Mouse (Mus musculus): ENCODE results near the gene Slc39a9.

Gene Slc39a9

DNA sequence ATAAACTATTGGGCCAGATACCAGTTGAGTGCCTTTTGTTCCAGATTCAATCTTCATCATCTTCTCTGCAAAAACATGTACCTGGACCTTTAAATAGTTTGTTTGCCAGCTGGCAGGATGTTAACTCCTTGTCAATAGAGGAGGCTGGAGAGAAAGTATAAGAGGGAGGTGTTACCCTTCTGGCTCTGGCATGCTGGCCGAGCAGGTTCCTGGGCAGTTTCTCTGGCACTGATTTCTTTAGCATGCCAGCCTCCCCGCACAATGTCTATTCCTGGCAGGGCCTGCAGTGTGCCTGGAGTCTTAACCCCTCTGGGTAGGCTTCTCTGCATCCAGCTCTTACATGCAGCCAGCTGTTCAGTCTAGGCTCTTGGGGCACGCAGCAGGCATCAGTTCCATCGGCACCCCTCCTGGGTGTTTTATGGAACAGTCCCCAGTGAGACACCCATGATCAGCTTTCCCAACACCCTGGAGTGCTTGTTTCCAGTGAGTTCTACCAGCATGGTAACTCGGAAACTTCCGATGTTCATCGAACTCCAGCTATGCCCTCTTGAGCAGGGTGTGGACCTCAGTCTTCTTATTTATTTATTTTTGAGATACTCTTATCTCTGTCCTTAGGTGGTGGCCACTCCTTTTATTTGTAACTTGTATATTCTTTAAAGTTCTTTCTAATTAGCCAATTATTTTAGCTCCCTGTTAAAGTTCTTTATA, 10.4 kb downstream of the Slc39a9 start:
- DNase-seq (ENCODE audit: low read depth, low spot score): no peak

DNA sequence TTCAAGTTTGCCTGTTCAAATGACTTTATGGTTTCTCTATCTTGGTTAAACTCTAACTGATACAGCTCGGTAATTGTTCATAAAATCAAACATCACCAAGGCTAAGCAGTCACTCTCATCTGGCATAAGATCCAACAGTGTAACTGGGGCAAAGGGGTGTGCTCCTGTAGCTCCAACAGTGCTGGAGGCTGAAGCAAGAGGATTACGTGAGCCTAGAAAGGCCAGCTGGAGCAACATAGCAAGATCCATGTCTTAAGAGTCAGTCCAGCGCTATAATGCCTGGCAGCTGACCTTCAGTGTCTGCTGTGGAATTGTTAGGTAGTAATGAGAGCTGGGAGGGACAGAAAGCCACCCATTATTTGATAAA, 11.0 kb downstream of the Slc39a9 start:
- DNase-seq (ENCODE audit: low read depth, low spot score): no peak

DNA sequence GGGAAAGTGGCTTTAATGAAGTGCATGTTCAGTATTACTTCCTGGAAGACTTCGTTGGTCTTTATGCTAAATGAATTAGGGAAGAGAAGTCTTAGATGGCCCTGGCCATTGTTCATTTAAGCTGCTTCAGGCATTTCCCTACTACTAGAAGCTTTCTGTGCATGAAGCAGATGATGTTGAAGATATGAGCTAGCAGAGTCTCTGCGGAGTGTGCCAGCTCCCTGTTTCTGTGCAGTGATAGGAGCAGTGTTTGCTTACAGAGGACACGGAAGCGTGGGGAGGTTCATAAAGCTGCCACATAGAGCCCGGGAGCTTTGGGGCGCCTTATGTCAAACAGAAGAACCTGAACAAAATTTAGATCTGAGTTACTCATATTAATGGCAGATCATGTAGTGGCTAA, 15.0 kb downstream of the Slc39a9 start:
- no peak for DNase-seq (ENCODE audit: low read depth, low spot score)

DNA sequence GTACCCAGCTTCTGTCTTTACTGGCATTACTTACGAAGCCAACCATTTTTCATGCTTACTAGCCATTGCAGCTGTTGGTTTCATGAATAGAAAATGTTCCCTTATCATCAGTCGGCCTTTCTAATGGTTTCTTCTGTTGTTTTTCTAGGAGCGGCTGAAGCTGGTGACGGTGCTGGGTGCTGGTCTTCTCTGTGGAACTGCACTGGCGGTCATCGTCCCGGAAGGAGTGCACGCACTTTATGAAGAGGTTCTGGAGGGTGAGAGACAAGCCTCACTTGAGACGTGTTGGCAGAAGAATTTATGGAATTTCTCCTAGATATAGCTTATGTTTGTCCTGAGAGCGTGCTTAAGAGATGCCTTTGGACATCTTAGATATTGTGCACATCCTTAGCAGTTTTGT, 18.6 kb downstream of the Slc39a9 start:
- no peak for DNase-seq (ENCODE audit: low read depth, low spot score)

DNA sequence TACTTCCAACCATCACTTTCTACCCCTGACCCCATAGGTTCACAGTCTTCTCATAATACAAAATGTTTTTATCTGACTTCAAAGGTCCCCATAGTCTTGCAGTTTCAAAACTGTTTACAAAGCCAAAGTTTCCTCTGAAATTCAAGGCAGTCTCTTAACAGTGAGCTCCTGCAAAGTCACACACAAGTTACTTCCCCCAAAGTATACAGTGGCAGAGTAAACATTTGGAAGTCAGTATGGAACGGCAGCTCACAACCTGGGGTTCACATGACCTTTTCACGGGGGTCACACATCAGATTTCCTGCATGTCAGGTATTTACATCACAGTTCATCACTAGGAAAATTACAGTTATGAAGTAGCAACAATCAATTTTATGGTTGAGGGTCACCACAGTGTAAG, 20.3 kb downstream of the Slc39a9 start:
- no peak for DNase-seq (ENCODE audit: low read depth, low spot score)

DNA sequence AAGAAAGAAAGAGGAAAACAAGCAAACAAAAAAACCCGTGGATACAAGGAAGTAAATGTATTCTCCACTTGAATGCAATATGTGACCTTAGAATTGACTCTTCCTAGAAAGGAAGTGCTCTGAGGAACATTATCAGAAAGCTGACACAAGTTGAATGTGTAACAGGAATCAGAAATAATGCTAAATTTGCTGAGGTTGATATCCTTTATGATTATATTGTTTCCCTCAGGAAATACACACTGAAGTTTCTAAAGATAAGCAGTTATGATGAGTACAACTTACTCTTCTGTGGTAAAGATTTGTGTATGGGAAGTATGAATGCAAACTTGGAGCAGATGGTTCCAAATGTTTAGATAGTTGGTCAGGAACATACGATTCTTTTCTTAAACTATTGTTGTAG, 24.7 kb downstream of the Slc39a9 start:
- DNase-seq (ENCODE audit: low read depth, low spot score): no peak

DNA sequence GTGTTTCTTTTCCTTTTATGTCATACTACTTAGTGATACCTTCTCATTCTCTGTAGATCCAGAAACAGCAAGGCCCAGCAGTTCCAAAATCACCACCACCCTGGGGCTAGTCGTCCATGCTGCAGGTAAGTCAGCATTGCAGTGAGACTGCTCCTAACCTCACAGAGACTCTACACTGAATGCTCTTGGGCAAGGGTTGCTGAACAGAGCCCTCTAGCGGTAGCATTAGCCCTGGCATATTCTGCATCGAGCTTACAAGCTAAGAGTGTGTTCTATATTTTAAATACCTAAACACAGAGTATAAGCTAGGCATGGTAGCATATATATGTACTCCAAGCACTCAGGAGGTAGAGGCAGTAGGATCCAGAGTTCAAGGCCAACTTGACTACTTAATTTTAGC, 29.5 kb downstream of the Slc39a9 start:
- no peak for DNase-seq (ENCODE audit: low read depth, low spot score)

DNA sequence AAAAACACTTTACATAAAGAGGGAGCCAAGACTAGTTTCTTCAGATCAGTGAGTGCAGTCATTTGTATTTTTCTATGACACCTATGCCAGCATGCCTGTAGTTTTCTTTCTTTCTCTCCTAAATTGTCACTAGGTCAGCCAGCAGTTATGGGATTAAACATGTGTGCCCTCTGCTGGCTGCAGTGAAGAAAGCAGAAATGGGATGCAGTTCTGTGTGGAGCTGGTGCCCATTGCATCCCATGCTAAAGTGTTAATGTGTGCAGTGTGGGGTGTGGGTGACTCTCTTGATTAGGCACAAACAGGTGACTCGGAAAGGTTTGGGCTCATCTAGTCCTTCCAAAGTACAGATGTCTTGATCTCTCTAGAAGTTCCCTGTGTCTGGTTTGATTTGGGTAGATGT, 37.7 kb downstream of the Slc39a9 start:
- no peak for DNase-seq (ENCODE audit: low read depth, low spot score)

DNA sequence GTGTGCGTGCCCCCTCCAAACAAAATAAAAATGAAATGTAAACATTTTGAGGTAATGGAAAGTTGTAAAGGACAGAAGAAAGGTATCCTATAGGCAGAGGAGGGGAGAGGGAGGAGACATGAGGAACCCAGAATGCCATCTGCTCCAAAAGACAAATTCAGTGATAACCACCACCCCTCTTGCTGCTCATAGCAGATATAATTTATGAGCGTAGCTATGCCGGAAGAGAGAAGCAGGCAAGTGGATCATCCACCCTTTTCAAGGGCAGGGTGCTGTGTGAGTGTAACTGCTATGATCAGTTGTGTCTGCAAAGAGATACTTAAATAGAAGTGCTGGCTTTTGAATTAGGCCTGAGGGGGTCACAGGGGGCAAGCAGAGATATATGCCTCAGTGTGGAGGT, 39.9 kb downstream of the Slc39a9 start:
- no peak for DNase-seq (ENCODE audit: low read depth, low spot score)

DNA sequence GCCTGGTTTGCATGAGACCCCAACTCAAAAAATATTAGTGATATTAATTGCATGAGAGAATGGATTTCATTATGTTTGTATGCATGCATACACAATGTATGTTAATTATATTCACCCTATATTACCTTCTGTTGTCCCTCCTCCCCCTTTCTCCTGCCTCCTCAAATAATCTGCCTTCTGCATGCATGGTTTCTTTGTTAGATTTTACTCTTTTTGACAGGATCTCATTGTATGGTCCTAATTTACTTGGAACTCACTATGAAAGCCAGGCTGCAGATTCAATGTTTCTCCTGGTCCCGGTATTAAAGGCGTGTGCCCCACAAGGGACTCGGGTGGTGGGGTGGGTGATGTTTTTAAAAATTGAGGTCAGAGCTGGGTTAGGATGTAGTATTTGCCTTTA, 40.6 kb downstream of the Slc39a9 start:
- no peak for DNase-seq (ENCODE audit: low read depth, low spot score)

DNA sequence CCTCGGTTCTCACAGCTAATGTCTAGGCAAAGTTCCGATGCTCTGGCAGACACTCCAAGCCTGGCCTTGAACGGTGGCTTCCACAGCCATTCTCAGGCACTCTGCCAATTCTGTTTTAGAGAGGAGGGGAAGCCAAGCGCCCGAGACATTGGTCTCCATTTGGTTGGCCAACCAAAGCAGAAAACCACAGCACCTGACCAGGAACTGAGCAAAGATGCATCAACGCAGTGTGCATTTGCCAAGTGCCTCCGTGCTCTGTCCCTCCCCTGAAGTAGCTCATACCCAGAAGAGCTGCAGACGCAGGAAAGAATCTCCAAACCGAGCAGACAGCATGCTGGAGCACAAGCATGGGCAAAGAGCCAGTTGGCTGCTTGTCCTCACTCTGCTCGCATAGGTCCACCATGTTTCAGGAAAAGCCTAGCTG, 44.1 kb downstream of the Slc39a9 start:
- DNase-seq (ENCODE audit: low read depth, low spot score): peak; percentile 36

DNA sequence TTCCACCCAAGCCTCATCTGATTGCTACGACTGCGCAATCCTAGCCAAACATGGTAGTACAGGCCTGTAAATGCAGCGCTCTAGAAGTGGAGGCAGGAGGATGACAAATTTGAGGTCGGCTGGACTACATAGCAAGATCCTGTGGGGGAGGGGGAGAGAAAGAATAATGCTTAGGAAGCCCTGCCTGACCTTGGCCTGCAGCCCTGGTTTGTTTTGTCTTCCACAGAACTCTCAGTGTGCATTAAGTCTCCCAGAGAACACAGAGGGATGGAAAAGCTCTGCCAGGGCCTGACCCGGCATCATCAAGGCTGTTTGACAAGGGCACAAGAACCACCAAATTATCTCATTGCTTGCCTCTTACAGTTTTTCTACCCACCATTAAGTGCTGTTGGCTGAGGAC, 46.0 kb downstream of the Slc39a9 start:
- DNase-seq (ENCODE audit: low read depth, low spot score): no peak

DNA sequence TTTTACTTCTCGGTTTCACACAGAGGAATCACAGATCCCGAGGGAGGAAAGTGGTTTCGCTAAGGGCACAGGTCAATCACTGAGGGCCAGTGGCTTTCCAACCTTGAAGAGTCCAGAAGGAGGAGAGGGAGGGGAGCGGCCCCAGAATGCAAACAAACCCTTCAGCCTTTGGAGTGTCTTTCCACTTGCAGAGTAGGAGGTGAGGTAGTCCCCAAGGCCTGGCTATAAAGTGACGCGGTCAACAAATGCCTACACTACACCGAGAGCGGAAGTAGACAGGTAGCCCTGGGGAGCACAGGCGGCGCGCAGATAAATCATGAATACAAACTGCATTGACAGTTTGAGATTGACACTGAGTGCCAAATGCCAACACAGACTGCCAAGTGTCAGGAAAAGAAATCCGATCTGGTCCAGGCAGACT, 48.0 kb downstream of the Slc39a9 start:
- DNase-seq (ENCODE audit: low read depth, low spot score): no peak

DNA sequence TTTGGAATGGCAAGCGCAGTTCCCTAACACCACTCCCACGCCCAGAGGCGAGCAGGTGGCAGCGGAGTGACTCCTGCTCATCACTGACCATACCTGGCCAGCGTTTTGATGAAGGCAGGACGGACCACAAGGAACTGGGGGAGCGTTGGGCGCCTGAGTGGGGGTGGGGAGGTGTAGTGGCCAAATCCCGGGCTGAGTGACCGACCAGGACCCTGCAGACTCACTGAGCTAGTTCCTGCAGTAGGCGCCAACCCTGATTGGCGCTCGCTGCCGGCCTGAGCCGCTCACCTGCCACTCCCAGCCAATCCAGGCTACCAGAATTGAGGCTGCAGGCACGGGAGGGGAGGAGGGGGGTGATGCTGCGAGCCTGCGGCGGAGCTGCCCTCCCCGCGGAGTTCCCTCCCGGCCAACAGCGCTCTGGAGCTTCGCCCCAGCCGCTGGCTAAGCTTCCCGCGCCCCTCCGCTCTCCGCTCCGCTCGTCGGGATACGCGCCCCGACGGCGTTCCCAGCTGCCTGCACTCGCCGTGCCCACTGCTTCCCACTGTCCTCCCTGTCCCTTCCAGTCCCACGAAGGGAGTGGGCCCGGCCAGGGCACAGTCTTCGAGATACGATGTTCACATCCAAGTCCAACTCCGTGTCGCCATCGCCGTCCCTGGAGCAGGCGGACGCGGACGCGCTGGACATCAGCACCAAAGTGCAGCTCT, 48.7 kb downstream of the Slc39a9 start, which contains the start of gene Plekhd1:
Plekhd1 (plus strand) TSS at position 323 of the 704 bp plus-strand sequence.
- DNase-seq (ENCODE audit: low read depth, low spot score): no peak

DNA sequence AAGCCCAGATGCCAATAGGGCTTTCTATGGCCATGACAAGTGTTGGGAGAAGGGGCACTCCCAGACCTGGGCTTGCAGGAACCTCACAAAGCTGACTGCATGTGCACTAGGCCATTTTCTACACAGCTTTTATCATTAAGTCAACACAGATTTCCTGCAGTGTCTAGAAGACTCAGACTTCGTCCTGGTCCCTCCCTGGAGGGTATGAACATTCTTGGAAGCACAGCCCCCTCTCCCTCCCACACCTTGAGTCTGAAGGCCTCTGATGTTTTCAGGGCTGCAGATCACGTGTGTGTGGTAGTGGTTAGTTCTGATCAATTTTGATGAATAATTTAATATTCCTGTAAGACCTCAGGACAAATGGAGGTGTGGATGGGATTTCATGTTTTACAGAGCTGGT, 50.0 kb downstream of the Slc39a9 start:
- no peak for DNase-seq (ENCODE audit: low read depth, low spot score)

DNA sequence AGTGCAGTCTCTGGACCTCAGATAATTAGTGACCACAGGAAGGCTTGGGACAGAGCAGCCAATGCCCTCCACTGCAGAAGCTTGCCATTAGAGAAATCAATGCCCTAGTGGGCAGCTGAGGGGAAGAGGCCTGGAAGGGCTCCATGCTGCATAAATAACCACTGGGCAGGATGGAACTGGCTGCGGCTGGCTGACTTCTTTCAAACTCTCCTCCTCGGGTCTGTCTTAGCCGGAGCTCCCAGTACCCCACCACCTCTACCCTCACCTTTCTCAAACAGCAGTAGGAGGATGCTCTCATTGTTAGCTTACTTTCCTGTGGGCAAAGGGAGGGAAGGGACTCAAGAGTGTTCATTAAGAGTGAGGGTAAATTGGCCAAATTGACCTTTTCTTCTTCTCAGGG, 51.3 kb downstream of the Slc39a9 start:
- DNase-seq (ENCODE audit: low read depth, low spot score): no peak

DNA sequence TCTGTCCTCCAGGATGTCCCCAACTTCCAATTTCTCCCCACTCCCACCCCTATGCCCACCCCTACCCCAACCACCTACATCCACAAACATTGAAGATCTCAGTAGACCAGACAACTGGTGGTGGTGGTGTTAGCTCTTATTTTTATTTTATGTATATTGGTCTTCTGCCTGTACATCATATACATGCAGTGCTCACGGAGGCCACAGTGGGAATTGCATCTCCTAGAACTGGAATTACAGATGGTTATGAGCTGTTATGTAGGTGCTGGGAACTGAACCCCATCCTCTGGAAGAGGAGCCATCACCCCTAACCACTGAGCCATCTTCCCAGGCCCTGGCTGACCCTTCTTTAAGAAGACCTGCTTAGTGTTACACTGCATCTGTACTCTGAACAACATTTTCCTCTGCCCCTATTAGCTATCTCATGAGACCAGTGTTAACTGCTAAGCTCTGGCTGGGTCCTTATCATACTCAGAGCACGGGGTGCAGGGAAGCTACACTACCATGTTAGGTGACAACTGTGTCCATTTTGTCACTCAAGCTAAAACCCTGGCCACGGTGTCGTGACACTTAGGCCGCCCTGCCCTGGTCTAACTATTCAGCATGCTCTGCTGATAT, 55.0 kb downstream of the Slc39a9 start:
- no peak for DNase-seq (ENCODE audit: low read depth, low spot score)

DNA sequence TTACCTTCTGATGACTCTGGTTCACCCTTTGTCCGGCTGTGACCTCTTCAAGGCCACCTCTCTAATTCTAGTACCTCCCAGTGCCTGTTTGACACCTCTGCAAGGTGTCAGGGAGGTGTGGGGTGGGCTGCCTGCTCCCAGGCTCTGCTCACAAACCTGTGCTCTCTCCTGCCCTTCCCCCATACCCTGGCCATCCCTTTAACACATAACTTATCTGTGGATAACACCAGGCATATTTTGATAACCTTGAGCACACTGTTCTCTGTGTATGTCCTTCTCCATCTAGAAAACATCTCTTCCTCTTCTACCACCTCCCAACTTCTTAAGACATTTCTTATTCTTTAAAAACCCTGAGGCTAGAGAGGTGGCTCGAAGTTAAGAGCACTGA, 55.5 kb downstream of the Slc39a9 start:
- no peak for DNase-seq (ENCODE audit: low read depth, low spot score)

DNA sequence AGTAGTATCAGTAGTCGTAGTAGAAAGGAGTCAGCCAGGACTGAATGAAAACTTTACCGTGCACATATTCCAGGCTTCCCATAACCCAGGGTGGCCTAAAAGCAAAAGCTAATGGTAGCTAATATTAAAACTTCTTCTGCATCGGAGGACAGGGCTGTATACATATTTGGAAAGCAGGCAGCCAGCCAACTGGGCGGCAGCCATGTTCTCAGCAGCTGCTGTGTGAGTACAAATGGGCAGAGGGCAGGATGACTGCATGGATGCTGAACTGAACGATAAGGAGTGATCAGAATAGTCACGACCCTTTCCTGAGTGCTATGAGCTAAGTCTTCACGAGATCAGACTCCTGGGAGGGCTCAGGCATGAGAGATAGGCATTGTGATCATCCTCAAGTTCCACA, 57.6 kb downstream of the Slc39a9 start:
- no peak for DNase-seq (ENCODE audit: low read depth, low spot score)

DNA sequence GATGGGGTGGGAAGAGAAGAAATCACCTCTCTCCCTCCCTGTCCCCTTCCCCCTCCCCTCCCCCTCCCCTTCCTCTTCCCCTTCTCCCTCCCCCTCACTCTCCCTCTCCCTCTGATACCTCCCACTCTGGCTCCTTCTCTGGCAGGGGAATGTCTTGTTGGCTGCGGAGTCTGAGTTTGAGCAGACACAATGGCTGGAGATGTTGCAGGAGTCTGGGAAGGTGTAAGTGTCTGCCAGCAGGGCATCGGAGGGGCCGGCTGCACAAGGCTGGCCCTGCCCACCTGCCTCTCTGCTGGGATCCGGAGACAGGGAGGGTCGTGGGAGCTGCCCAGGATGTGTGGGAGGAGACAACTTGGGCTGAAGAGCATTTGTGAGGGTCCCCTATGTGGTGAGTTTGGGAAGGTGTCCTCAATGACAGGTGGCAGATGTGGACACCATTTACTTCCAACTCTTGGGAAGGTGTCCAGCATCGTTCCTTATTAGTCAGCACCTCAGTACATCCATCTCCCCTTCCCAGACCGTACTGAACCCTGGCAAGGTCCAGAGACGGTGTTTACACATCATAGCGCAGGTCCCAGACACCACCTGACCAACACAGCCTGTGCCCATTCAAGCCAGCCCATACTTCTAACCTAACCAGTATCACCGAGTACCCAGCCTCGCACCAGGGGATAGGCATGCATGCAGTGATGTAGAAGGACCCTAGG, 62.7 kb downstream of the Slc39a9 start:
- no peak for DNase-seq (ENCODE audit: low read depth, low spot score)

DNA sequence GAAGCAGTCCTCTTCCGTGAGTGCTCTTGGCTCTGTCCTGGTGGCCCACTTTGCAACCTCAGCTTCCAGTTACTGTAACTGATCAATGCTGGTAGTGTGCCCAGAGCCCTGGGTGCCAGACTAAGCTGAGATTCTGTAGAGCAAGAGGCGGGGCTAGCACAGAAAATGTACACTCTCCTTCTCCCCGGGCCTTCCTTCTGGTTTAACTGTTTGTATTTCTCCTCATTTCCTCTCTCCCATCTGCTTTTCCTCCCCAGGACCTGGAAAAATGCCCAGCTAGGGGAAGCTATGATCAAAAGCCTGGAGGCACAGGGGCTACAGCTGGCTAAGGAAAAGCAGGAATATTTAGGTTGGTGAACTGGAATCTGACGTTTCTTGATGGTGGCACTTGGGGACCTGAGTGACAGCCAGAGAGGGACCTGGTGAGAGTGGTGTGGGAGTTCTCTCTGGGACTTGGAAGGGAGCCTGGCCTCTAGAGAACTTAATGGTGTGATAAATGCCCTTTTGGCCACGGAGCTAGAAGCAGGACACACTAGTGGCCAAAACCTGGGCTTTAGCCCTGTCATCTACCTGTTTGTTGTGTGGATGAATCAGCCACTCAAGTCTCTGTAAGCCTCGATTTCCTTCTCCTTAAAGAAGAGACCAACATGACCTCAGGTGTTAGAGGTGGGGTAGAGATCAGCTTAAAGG, 63.4 kb downstream of the Slc39a9 start:
- DNase-seq (ENCODE audit: low read depth, low spot score): peak; percentile 55

DNA sequence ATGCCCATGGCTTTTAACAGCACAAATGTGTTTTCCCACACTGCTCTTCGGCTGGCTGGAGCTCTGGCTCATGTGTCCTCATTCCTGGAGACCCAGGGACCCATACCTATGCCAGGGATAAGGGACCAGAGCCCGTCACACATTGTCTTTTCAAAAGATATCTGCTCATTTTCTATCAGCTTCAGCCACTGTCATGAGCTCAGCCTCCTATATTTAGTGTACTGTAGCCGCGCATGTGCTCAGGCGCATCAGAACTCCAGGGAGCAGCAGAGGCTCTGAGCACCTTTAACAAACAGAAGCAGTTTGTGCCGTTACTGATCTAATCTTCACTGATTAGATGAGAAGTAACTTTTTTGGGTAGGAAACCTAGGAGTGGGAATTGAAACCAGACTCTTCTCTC, 72.2 kb downstream of the Slc39a9 start:
- DNase-seq (ENCODE audit: low read depth, low spot score): no peak

All from brain, embryonic 18.5 days (tissue).